Mouse (Mus musculus) intestine, postnatal 0 days (tissue): ENCODE results near the gene Phf12. TPM values are rescaled to one million over a fixed set of nuclear protein-coding genes. Genes with fewer than 3 reads are reported as not detected.

Source experiments
- ATAC-seq: fragments of 200-750 bp; cut with Nextera tagmentation; 2 replicates; pipeline ENCODE4 v1.8.0; 2017; ENCODE audit warnings: mild to moderate bottlenecking, moderate TSS enrichment, moderate library complexity
- H3K27ac ChIP-seq: fragments of 300-500 bp; sonication (generic); 2 replicates; pipeline ENCODE4 v1.5.1; 2014; ENCODE audit warnings: mild to moderate bottlenecking, low read depth, low read length, moderate library complexity
- H3K27me3 ChIP-seq: fragments of 300-500 bp; sonication (generic); replicated peaks from 2 replicates; pipeline ENCODE4 v1.6.1; 2014; ENCODE audit warnings: low read length, mixed read lengths; ENCODE audit not compliant: control insufficient read depth, insufficient read depth
- H3K36me3 ChIP-seq: fragments of 300-500 bp; sonication (generic); 2 replicates; pipeline ENCODE4 v1.6.1; 2014; ENCODE audit warnings: mild to moderate bottlenecking, moderate library complexity; ENCODE audit not compliant: control insufficient read depth, insufficient read depth
- H3K4me1 ChIP-seq: fragments of 300-500 bp; sonication (generic); replicated peaks from 2 replicates; pipeline ENCODE4 v1.6.1; 2014; ENCODE audit warnings: antibody characterized with exemption, low read length, mixed read lengths; ENCODE audit not compliant: control insufficient read depth, insufficient read depth
- H3K4me2 ChIP-seq: fragments of 300-500 bp; sonication (generic); replicated peaks from 2 replicates; pipeline ENCODE4 v1.6.1; 2014; ENCODE audit warnings: low read depth, mild to moderate bottlenecking, moderate library complexity
- H3K4me3 ChIP-seq: fragments of 300-500 bp; sonication (generic); 2 replicates; pipeline ENCODE4 v1.5.1; 2014; ENCODE audit warnings: low read depth, low read length
- H3K9ac ChIP-seq: fragments of 300-500 bp; sonication (generic); 2 replicates; pipeline ENCODE4 v1.6.1; 2014; ENCODE audit warnings: mild to moderate bottlenecking, low read depth, low read length
- H3K9me3 ChIP-seq: fragments of 300-500 bp; sonication (generic); 2 replicates; pipeline ENCODE4 v1.6.1; 2016; ENCODE audit warnings: mixed run types; ENCODE audit not compliant: control insufficient read depth
- CTCF ChIP-seq: sonication (generic); IDR thresholded peaks from 2 replicates; pipeline ENCODE4 v1.5.1; 2016; ENCODE audit warnings: low read depth, mild to moderate bottlenecking, control low read depth, antibody characterized with exemption, moderate library complexity
- WGBS: fragments of 180-500 bp; shearing (Covaris S2); extraction: QIAGEN DNeasy Blood & Tissue Kit; methylation state at CpG from one replicate; pipeline ENCODE4 v1.1.7; 2014; 5-methylcytosine and 5-hydroxymethylcytosine counted together
- microRNA counts: library from miRNA; unstranded; fragments of <30 nt; microRNA quantifications from one replicate; lab custom pipeline; 2016
- microRNA-seq: library from miRNA; unstranded; fragments of <30 nt; microRNA quantifications from one replicate; pipeline ENCODE4, GENCODE M21; 2016
- polyA plus RNA-seq: library from polyadenylated mRNA; unstranded; fragments of >200 nt; fragmentation: Nextera tagmentation; extraction: Ambion mirVana; gene quantifications from 2 replicates; pipeline ENCODE4 v1.2.1, GENCODE M21; 2015

Gene Phf12
- polyA plus RNA-seq, 1 experiment from 2014 or later, result 7.2 TPM

GRCm38 (mm10) chr11:78074277-78074652 lies 91.7 kb downstream of the Phf12 start:
- no peaks in the 10 kb centered on the region for H3K9me3 ChIP-seq
- no peaks in the 10 kb centered on the region for H3K4me1 ChIP-seq
- H3K4me3 ChIP-seq, result no peak overlapping the region
- 84% methylated on average over 2 of the region's 2 CpGs for WGBS
- no peak overlapping the region for H3K27ac ChIP-seq
- no peak overlapping the region for H3K9ac ChIP-seq
- ATAC-seq, result no peak
- H3K27me3 ChIP-seq, result no peaks in the 10 kb centered on the region
- peaks cover 41% of the 10 kb centered on the region for H3K36me3 ChIP-seq
- no peak for TF ChIP-seq CTCF
- H3K4me2 ChIP-seq, result no peak overlapping the region

DNA sequence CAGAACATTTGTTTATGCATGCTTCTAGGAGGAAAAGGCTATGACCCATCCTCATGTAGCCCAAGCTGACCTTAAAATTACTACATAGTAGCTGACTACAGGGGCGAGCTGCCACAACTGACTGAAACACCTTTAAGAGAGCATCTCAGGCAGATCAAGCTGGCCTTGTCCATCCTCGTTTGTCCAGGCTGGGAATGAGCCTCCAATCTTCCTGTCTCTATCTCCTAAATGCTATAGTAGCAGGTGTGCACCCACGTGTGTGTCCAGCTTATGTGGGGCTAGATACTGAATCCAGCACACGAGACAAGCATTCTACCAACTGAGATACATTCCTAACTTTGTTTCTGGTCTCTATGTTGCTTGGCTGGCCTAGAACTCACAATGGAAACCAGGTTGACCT lies 92.1 kb downstream of the Phf12 start:
- WGBS, result 93% methylated on average over 4 of the region's 4 CpGs
- no peak overlapping the region for H3K9ac ChIP-seq
- 0 out of 2 replicates have a peak, but pooled peaks cover under 1% of the 10 kb centered on the region for H3K4me1 ChIP-seq
- peaks cover 41% of the 10 kb centered on the region for H3K36me3 ChIP-seq
- H3K4me3 ChIP-seq, result no peak overlapping the region
- no peaks in the 10 kb centered on the region for H3K9me3 ChIP-seq
- no peak for ATAC-seq
- no peak overlapping the region for H3K27ac ChIP-seq
- no peak for TF ChIP-seq CTCF
- no peaks in the 10 kb centered on the region for H3K27me3 ChIP-seq
- H3K4me2 ChIP-seq, result no peak overlapping the region

MicroRNAs within 50 kb of the gene (microRNA counts, 519-probe panel; counts per million panel counts)
- microRNA mmu-miR-144 (lab: Ali Mortazavi, UCI) (4,533 counts per million, percentile 72 among the panel's probes with 10 or more counts), microRNA mmu-miR-451 (lab: Ali Mortazavi, UCI) (4,398 counts per million, percentile 66 among the panel's probes with 10 or more counts)

Small RNA genes within 50 kb of the gene (microRNA-seq; reads per million reads assigned to microRNA genes)
- gene Mir144 (45.4 reads per million, percentile 38 among the genes with 10 or more reads in this experiment), gene Mir451a (not detected), gene Mir451b (not detected)

Other genes starting within 250 kb of the Phf12 start
- gene Myo18a, start 219.5 kb upstream of the Phf12 start, polyA plus RNA-seq, result 25.4 and 30.7 TPM in 2 replicates
- gene Gm10277, start 195.0 kb upstream of the Phf12 start, polyA plus RNA-seq, result 0.53 and 0.72 TPM in 2 replicates
- 45.7 and 57.1 TPM in 2 replicates for gene Pipox, start 88.7 kb upstream of the Phf12 start, polyA plus RNA-seq
- 0.77 and 0.80 TPM in 2 replicates for gene Sez6, start 52.0 kb upstream of the Phf12 start, polyA plus RNA-seq
- gene Dhrs13, start 49.5 kb downstream of the Phf12 start, polyA plus RNA-seq, result 4.4 and 5.2 TPM in 2 replicates
- gene Flot2, start 55.2 kb downstream of the Phf12 start, polyA plus RNA-seq, result 23.0 and 23.3 TPM in 2 replicates
- gene Eral1, start 97.6 kb downstream of the Phf12 start, polyA plus RNA-seq, result 12.2 and 13.0 TPM in 2 replicates
- 10.6 and 11.5 TPM in 2 replicates for gene Fam222b, start 111.9 kb downstream of the Phf12 start, polyA plus RNA-seq
- gene Traf4, start 182.8 kb downstream of the Phf12 start, polyA plus RNA-seq, result 30.8 and 30.9 TPM in 2 replicates
- 5.7 and 5.8 TPM in 2 replicates for gene Nek8, start 193.9 kb downstream of the Phf12 start, polyA plus RNA-seq
- 14.1 and 16.1 TPM in 2 replicates for gene Tlcd1, start 194.0 kb downstream of the Phf12 start, polyA plus RNA-seq
- 762 and 768 TPM in 2 replicates for gene Rpl23a, start 200.8 kb downstream of the Phf12 start, polyA plus RNA-seq
- 33.9 and 35.4 TPM in 2 replicates for gene Rab34, start 205.7 kb downstream of the Phf12 start, polyA plus RNA-seq
- gene Proca1, start 210.6 kb downstream of the Phf12 start, polyA plus RNA-seq, result 0.77 and 1.1 TPM in 2 replicates